Mouse (Mus musculus) intestine, postnatal 0 days (tissue): ENCODE measurements around the gene Mag. TPM values are rescaled to one million over a fixed set of nuclear protein-coding genes. Genes with fewer than 3 reads are reported as not detected.

Experiments
- ATAC-seq: fragments of 200-750 bp; cut with Nextera tagmentation; 2 replicates; pipeline ENCODE4 v1.8.0; 2017; ENCODE audit warnings: mild to moderate bottlenecking, moderate TSS enrichment, moderate library complexity
- H3K27ac ChIP-seq: fragments of 300-500 bp; sonication (generic); 2 replicates; pipeline ENCODE4 v1.5.1; 2014; ENCODE audit warnings: mild to moderate bottlenecking, low read depth, low read length, moderate library complexity
- H3K27me3 ChIP-seq: fragments of 300-500 bp; sonication (generic); replicated peaks from 2 replicates; pipeline ENCODE4 v1.6.1; 2014; ENCODE audit warnings: low read length, mixed read lengths; ENCODE audit not compliant: control insufficient read depth, insufficient read depth
- H3K36me3 ChIP-seq: fragments of 300-500 bp; sonication (generic); 2 replicates; pipeline ENCODE4 v1.6.1; 2014; ENCODE audit warnings: mild to moderate bottlenecking, moderate library complexity; ENCODE audit not compliant: control insufficient read depth, insufficient read depth
- H3K4me1 ChIP-seq: fragments of 300-500 bp; sonication (generic); replicated peaks from 2 replicates; pipeline ENCODE4 v1.6.1; 2014; ENCODE audit warnings: antibody characterized with exemption, low read length, mixed read lengths; ENCODE audit not compliant: control insufficient read depth, insufficient read depth
- H3K4me2 ChIP-seq: fragments of 300-500 bp; sonication (generic); replicated peaks from 2 replicates; pipeline ENCODE4 v1.6.1; 2014; ENCODE audit warnings: low read depth, mild to moderate bottlenecking, moderate library complexity
- H3K4me3 ChIP-seq: fragments of 300-500 bp; sonication (generic); 2 replicates; pipeline ENCODE4 v1.5.1; 2014; ENCODE audit warnings: low read depth, low read length
- H3K9ac ChIP-seq: fragments of 300-500 bp; sonication (generic); 2 replicates; pipeline ENCODE4 v1.6.1; 2014; ENCODE audit warnings: mild to moderate bottlenecking, low read depth, low read length
- H3K9me3 ChIP-seq: fragments of 300-500 bp; sonication (generic); 2 replicates; pipeline ENCODE4 v1.6.1; 2016; ENCODE audit warnings: mixed run types; ENCODE audit not compliant: control insufficient read depth
- CTCF ChIP-seq: sonication (generic); IDR thresholded peaks from 2 replicates; pipeline ENCODE4 v1.5.1; 2016; ENCODE audit warnings: low read depth, mild to moderate bottlenecking, control low read depth, antibody characterized with exemption, moderate library complexity
- WGBS: fragments of 180-500 bp; shearing (Covaris S2); extraction: QIAGEN DNeasy Blood & Tissue Kit; methylation state at CpG from one replicate; pipeline ENCODE4 v1.1.7; 2014; 5-methylcytosine and 5-hydroxymethylcytosine counted together
- polyA plus RNA-seq: library from polyadenylated mRNA; unstranded; fragments of >200 nt; fragmentation: Nextera tagmentation; extraction: Ambion mirVana; gene quantifications from 2 replicates; pipeline ENCODE4 v1.2.1, GENCODE M21; 2015

Gene Mag
- polyA plus RNA-seq, 1 experiment from 2014 or later: 0.18 TPM

- 36% methylated on average over 4 of the region's 4 CpGs for WGBS
- no peak overlapping the region for H3K27ac ChIP-seq
- peak; percentile 64 for TF ChIP-seq CTCF
- no peak overlapping the region for H3K9ac ChIP-seq
- no peaks in the 10 kb centered on the region for H3K36me3 ChIP-seq
- H3K4me2 ChIP-seq: no peak overlapping the region
- no peak for ATAC-seq
- H3K4me1 ChIP-seq: 0 out of 2 replicates have a peak, but pooled peaks cover 2% of the 10 kb centered on the region
- no peak overlapping the region for H3K4me3 ChIP-seq
- no peaks in the 10 kb centered on the region for H3K27me3 ChIP-seq
- H3K9me3 ChIP-seq: no peaks in the 10 kb centered on the region
These were observed 10.6 kb downstream of the Mag start for GRCm38 (mm10) chr7:30904042-30904441.

- Histone ChIP-seq H3K27me3 (no peaks in the 10 kb centered on the region), H3K27ac (no peak overlapping the region), H3K4me1 (no peaks in the 10 kb centered on the region), H3K9ac (no peak overlapping the region), H3K36me3 (no peaks in the 10 kb centered on the region), H3K4me2 (no peak overlapping the region), H3K9me3 (no peaks in the 10 kb centered on the region), H3K4me3 (no peak overlapping the region)
- 55% methylated on average over 3 of the region's 3 CpGs for WGBS
- no peak for TF ChIP-seq CTCF
- no peak for ATAC-seq
These were observed 19.5 kb downstream of the Mag start for GRCm38 (mm10) chr7:30895217-30895616.

DNA sequence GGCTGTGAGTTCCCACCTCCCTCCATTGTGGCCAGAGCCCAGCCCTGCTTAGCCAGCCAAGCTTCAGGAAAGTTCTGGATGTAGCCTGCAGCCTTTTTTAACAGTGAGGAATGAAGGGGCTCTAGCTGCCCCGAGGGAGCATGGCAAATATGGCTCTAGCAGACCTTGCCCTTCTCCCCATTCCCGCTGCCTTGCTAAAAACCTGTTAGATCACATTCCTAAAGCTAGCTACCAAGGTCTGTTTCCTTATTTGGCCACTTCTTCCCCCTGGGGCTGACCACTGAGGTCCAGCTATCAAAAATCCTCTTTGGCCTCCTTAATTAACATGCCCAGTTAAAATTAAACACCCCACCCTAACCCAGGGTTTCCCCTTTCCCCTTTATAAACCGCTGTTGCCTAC lies 22.2 kb downstream of the Mag start:
- H3K27ac ChIP-seq: no peak overlapping the region
- no peaks in the 10 kb centered on the region for H3K9me3 ChIP-seq
- no peak overlapping the region for H3K4me3 ChIP-seq
- no peaks in the 10 kb centered on the region for H3K27me3 ChIP-seq
- WGBS: 17% methylated on average over 3 of the region's 3 CpGs
- no peak for ATAC-seq
- no peaks in the 10 kb centered on the region for H3K36me3 ChIP-seq
- H3K4me2 ChIP-seq: no peak overlapping the region
- no peak overlapping the region for H3K9ac ChIP-seq
- TF ChIP-seq CTCF: no peak
- no peaks in the 10 kb centered on the region for H3K4me1 ChIP-seq

DNA sequence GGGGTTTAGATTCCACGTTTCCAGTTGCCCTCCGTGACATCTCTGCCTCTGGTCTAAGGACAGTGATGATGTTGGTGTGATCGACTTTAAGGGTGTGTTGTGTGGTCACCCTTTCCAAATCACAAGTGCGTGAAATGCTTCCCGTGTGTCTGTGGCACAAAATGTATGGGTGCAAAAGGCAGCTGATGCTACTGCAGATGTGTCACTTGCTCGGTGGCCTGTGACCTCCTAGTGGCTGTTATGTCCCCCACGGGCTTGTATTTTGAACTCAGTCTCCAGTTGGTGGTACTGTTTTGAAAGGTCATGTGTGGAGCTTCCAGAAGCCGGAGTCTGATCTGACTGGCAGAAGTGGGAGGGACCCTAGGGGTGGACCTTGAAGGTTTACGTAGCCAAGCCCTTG lies 22.9 kb downstream of the Mag start:
- Histone ChIP-seq H3K4me1 (no peaks in the 10 kb centered on the region), H3K4me3 (no peak overlapping the region), H3K27ac (no peak overlapping the region), H3K9ac (no peak overlapping the region), H3K4me2 (no peak overlapping the region), H3K9me3 (no peaks in the 10 kb centered on the region), H3K36me3 (no peaks in the 10 kb centered on the region), H3K27me3 (no peaks in the 10 kb centered on the region)
- ATAC-seq: no peak
- WGBS: 83% methylated on average over 9 of the region's 9 CpGs
- no peak for TF ChIP-seq CTCF

DNA sequence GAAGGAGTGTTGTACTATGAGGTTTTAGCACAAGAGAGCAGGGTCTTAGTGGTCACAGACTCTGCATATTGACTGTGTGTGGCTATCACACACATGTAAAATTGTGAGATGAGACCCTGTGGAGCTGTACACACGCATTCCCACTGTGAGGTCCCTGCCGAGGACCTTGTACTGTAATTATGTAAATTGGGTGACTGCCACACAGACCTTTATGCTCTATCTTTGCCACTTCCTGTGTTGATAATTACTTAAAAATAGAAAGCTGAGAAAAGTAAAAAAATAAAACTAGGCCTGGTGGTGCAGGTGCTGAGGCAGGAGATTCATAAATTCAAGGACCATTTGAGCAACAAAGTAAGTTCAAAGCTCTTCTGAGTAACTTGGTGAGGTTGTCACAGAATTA lies 24.0 kb downstream of the Mag start:
- H3K27me3 ChIP-seq: no peaks in the 10 kb centered on the region
- no peak overlapping the region for H3K27ac ChIP-seq
- no peak for TF ChIP-seq CTCF
- H3K4me2 ChIP-seq: no peak overlapping the region
- no peaks in the 10 kb centered on the region for H3K9me3 ChIP-seq
- no peak for ATAC-seq
- H3K4me1 ChIP-seq: no peaks in the 10 kb centered on the region
- H3K36me3 ChIP-seq: no peaks in the 10 kb centered on the region
- H3K4me3 ChIP-seq: no peak overlapping the region
- WGBS: 25% methylated on average over 2 of the region's 2 CpGs
- no peak overlapping the region for H3K9ac ChIP-seq

DNA sequence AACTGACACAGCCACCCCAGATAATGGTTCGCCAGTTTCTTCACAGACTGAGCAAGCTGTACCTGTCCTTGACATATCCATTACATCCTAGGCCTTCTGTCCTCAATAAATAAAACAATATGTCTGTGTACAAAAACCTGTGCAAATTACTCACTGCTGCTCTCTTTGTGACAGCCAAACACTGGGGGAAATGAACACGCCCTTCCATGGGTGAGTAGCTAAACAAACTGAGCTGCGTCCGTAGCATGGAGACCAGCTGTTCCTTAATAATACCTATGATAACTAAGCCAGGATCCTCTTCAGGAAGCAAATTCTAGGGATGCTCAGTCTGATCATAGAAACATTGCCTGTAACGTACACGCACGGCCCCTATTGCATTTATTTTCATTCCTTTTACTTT lies 25.9 kb downstream of the Mag start:
- no peak for ATAC-seq
- TF ChIP-seq CTCF: no peak
- no peaks in the 10 kb centered on the region for H3K4me1 ChIP-seq
- H3K36me3 ChIP-seq: no peaks in the 10 kb centered on the region
- H3K9me3 ChIP-seq: no peaks in the 10 kb centered on the region
- no peak overlapping the region for H3K4me3 ChIP-seq
- H3K4me2 ChIP-seq: no peak overlapping the region
- no peak overlapping the region for H3K27ac ChIP-seq
- H3K9ac ChIP-seq: no peak overlapping the region
- no peaks in the 10 kb centered on the region for H3K27me3 ChIP-seq
- 65% methylated on average over 7 of the region's 7 CpGs for WGBS

DNA sequence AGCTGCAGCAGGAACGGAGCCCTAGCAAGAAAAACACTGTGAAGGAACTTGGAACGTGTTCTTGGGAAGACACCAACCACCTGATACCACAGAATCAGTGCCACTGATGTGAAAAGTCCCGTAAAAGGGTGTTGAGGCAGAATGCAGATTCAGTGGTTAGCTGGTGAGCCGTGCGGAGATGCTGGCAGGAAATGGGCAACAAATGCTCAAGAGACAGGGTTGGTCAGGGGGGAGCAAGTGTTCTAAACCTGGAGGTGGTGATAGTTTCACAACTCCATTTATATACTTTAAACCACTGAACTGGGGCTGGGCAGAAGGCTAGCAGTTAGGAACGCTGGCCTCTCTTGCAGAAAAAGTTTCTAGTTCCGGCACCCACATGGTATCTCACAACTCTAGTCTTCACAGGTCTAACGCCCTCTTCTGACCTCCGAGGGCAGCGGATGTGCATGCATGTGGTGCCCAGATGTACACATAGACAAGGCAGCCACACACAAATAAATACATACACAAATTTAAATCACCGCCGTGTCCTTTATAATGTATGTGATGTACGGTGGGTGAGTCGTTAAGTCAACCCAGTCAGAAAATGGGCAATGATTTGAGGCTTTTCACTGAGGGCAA lies 27.0 kb downstream of the Mag start:
- ATAC-seq: no peak
- Histone ChIP-seq H3K4me3 (no peak overlapping the region), H3K27me3 (no peaks in the 10 kb centered on the region), H3K27ac (no peak overlapping the region), H3K4me2 (no peak overlapping the region), H3K36me3 (no peaks in the 10 kb centered on the region), H3K9ac (no peak overlapping the region), H3K9me3 (no peaks in the 10 kb centered on the region), H3K4me1 (no peaks in the 10 kb centered on the region)
- no peak for TF ChIP-seq CTCF
- 85% methylated on average over 14 of the region's 14 CpGs for WGBS
